Mouse (Mus musculus) C2C12 (cell line): ENCODE data around the gene Herpud2.

ENCODE experiments used
- CEBPB ChIP-seq: IDR thresholded peaks from one replicate; pipeline ENCODE4 v1.6.1; 2011; ENCODE audit warnings: low read depth, mild to moderate bottlenecking, control low read depth, moderate library complexity
- CTCF ChIP-seq: IDR thresholded peaks from one replicate; pipeline ENCODE4 v1.5.1; 2011; ENCODE audit not compliant: control insufficient read depth, insufficient read depth, insufficient read length
- FOSL1 ChIP-seq: IDR thresholded peaks from one replicate; pipeline ENCODE4 v1.8.0; 2011; ENCODE audit warnings: mild to moderate bottlenecking, low read length; ENCODE audit not compliant: poor library complexity, insufficient read depth, severe bottlenecking
- MAX ChIP-seq: IDR thresholded peaks from one replicate; pipeline ENCODE4 v1.6.1; 2011; ENCODE audit warnings: mild to moderate bottlenecking, control low read depth
- MYOD1 ChIP-seq: IDR thresholded peaks from one replicate; pipeline ENCODE4 v1.6.1; 2011; ENCODE audit warnings: low read depth; ENCODE audit not compliant: control insufficient read depth, insufficient read length
- MYOG ChIP-seq: IDR thresholded peaks from one replicate; pipeline ENCODE4 v1.6.1; 2011; ENCODE audit not compliant: control insufficient read depth, insufficient read length; ENCODE audit errors: extremely low read depth
- USF1 ChIP-seq: IDR thresholded peaks from one replicate; pipeline ENCODE4 v1.6.1; 2011; ENCODE audit warnings: low read depth, mild to moderate bottlenecking, control low read depth, moderate library complexity

GRCm38 (mm10) chr9:25058726-25059125 is 92.9 kb downstream of the Herpud2 start:
- no peak for TF ChIP-seq CTCF
- TF ChIP-seq MAX, result no peak
- TF ChIP-seq CEBPB, result no peak
- no peak for TF ChIP-seq USF1
- TF ChIP-seq MYOD1, result no peak
- TF ChIP-seq MYOG, result no peak
- no peak for TF ChIP-seq FOSL1
